Mouse (Mus musculus) inflammation-experienced regulatory T-cells, adult 6 months (primary cell): ENCODE measurements around the gene Sppl3. TPM values are rescaled to one million over a fixed set of nuclear protein-coding genes. Genes with fewer than 3 reads are reported as not detected.

Experiments used
- ATAC-seq: one replicate; pipeline ENCODE4 v1.8.0; 2017
- polyA plus RNA-seq, 3 experiments: library from polyadenylated mRNA; unstranded; fragments of 100-300 nt; shearing (Covaris generic); gene quantifications; one replicate each; pipeline ENCODE4 v1.2.1; 2017

The Sppl3 gene
- polyA plus RNA-seq, 3 experiments from 2014 or later: 13.6 to 17.2 (median 15.0) TPM

- ATAC-seq: no peak
Measured at GRCm38 (mm10) chr5:115000503-115000902, 10.4 kb upstream of the Sppl3 start.

- ATAC-seq: no peak
Measured at GRCm38 (mm10) chr5:115001464-115001863, 9.5 kb upstream of the Sppl3 start.

GRCm38 (mm10) chr5:115002781-115003180 is 8.2 kb upstream of the Sppl3 start:
- no peak for ATAC-seq

- ATAC-seq: no peak
Measured at GRCm38 (mm10) chr5:115003224-115003873, 7.6 kb upstream of the Sppl3 start.

- ATAC-seq: no peak
Measured at GRCm38 (mm10) chr5:115007768-115008167, 3.2 kb upstream of the Sppl3 start.

GRCm38 (mm10) chr5:115008307-115008706 is 2.6 kb upstream of the Sppl3 start:
- no peak for ATAC-seq

- no peak for ATAC-seq
Measured at GRCm38 (mm10) chr5:115009143-115009542, 1.8 kb upstream of the Sppl3 start.

GRCm38 (mm10) chr5:115009961-115010360 is 976 bp upstream of the Sppl3 start:
- no peak for ATAC-seq

GRCm38 (mm10) chr5:115011217-115011518 is 231 bp downstream of the Sppl3 start:
- ATAC-seq: peak; percentile 52

- peak; percentile 32 for ATAC-seq
Measured at GRCm38 (mm10) chr5:115011519-115012261, 753 bp downstream of the Sppl3 start.

GRCm38 (mm10) chr5:115013436-115013835 is 2.5 kb downstream of the Sppl3 start:
- ATAC-seq: no peak

- no peak for ATAC-seq
Measured at GRCm38 (mm10) chr5:115014570-115014969, 3.6 kb downstream of the Sppl3 start.

- ATAC-seq: no peak
Measured at GRCm38 (mm10) chr5:115015121-115015520, 4.2 kb downstream of the Sppl3 start.

GRCm38 (mm10) chr5:115018270-115018669 is 7.3 kb downstream of the Sppl3 start:
- ATAC-seq: no peak

GRCm38 (mm10) chr5:115018813-115019212 is 7.9 kb downstream of the Sppl3 start:
- no peak for ATAC-seq

- ATAC-seq: no peak
Measured at GRCm38 (mm10) chr5:115022021-115022420, 11.1 kb downstream of the Sppl3 start.

- no peak for ATAC-seq
Measured at GRCm38 (mm10) chr5:115026170-115026569, 15.2 kb downstream of the Sppl3 start.

- ATAC-seq: no peak
Measured at GRCm38 (mm10) chr5:115027109-115027508, 16.2 kb downstream of the Sppl3 start.

- no peak for ATAC-seq
Measured at GRCm38 (mm10) chr5:115028920-115029319, 18.0 kb downstream of the Sppl3 start.

GRCm38 (mm10) chr5:115029509-115029908 is 18.6 kb downstream of the Sppl3 start:
- ATAC-seq: no peak

GRCm38 (mm10) chr5:115031576-115031975 is 20.6 kb downstream of the Sppl3 start:
- no peak for ATAC-seq

GRCm38 (mm10) chr5:115032620-115033019 is 21.7 kb downstream of the Sppl3 start:
- no peak for ATAC-seq

GRCm38 (mm10) chr5:115035217-115035616 is 24.3 kb downstream of the Sppl3 start:
- ATAC-seq: no peak

- no peak for ATAC-seq
Measured at GRCm38 (mm10) chr5:115037099-115037498, 26.2 kb downstream of the Sppl3 start.
